14 mouse cellular contexts compared by ENCODE assay signal in genomic region chr12:117479014-117479413, GRCm38 (mm10). TPM values are rescaled to one million over a fixed set of nuclear protein-coding genes. Genes with fewer than 3 reads are reported as not detected.
DNase-seq lines count a peak whose midpoint lies in the region; ATAC-seq lines count a peak whose summit lies in the region.
"Had no signal": no experiment of that assay in that cellular context is flagged by ENCODE, and none has a peak within 500 bp of the region (broad histone marks: within the 10 kb centered on the region; RNA-seq: fewer than 3 reads in every experiment).

No protein-coding gene starts in this region.

- DNase-seq in kidney, adult 11 months = no peak
- peak; percentile 30 for DNase-seq in 416B (ENCODE audit: low read depth)
- no peak for DNase-seq in frontal cortex, postnatal 10 days (ENCODE audit: low spot score in 2 of 2)
- DNase-seq in adrenal gland, postnatal 10 days = no peak

- H3K27me3 ChIP-seq in kidney, embryonic 15.5 days = no peaks in the 10 kb centered on the region
- H3K27me3 ChIP-seq: embryonic facial prominence, embryonic 12.5 days; hindbrain, embryonic 12.5 days; limb, embryonic 13.5 days had no signal

- H3K4me1 ChIP-seq in kidney, embryonic 15.5 days = peaks cover 9% of the 10 kb centered on the region
- H3K4me1 ChIP-seq: embryonic facial prominence, embryonic 12.5 days; limb, embryonic 13.5 days had no signal

- H3K27ac ChIP-seq in kidney, embryonic 15.5 days = peak overlapping the region; percentile 51; the same call in 1 of the 2 replicates
- H3K27ac ChIP-seq: embryonic facial prominence, embryonic 12.5 days; hindbrain, embryonic 12.5 days; left cerebral cortex, adult 2 months; limb, embryonic 13.5 days; midbrain, embryonic 12.5 days had no signal

- H3K9me3 ChIP-seq in kidney, embryonic 15.5 days (replicated peaks) = no peaks in the 10 kb centered on the region
- H3K9me3 ChIP-seq: embryonic facial prominence, embryonic 12.5 days; hindbrain, embryonic 12.5 days; limb, embryonic 13.5 days; midbrain, embryonic 12.5 days had no signal

- no peak overlapping the region for H3K4me3 ChIP-seq in kidney, embryonic 15.5 days (replicated peaks)
- H3K4me3 ChIP-seq: embryonic facial prominence, embryonic 12.5 days; hindbrain, embryonic 12.5 days; left cerebral cortex, adult 2 months; limb, embryonic 13.5 days; midbrain, embryonic 12.5 days had no signal

- no peak overlapping the region for H3K9ac ChIP-seq in kidney, embryonic 15.5 days
- H3K9ac ChIP-seq: embryonic facial prominence, embryonic 12.5 days; hindbrain, embryonic 12.5 days; limb, embryonic 13.5 days; midbrain, embryonic 12.5 days had no signal

- WGBS in kidney, embryonic 15.5 days = 55% methylated on average over 3 of the region's 3 CpGs

- ATAC-seq in kidney, embryonic 15.5 days (replicated peaks; ENCODE audit: low FRiP score) = no peak
- ATAC-seq in common myeloid progenitor, adult 5-6 weeks (replicated peaks; ENCODE audit: low read depth, poor library complexity, severe bottlenecking) = peak; percentile 92
- ATAC-seq in megakaryocyte, adult 5-6 weeks (ENCODE audit: poor library complexity, severe bottlenecking) = peak; percentile 91
- ATAC-seq: CD4-positive, CD25-positive, alpha-beta regulatory T cell, adult 4 months; intestine, postnatal 0 days had no signal

- no peaks in the 10 kb centered on the region for H3K36me3 ChIP-seq in kidney, embryonic 15.5 days
- H3K36me3 ChIP-seq: embryonic facial prominence, embryonic 12.5 days; hindbrain, embryonic 12.5 days; limb, embryonic 13.5 days; midbrain, embryonic 12.5 days had no signal

- H3K4me2 ChIP-seq in kidney, embryonic 15.5 days = no peak overlapping the region
- H3K4me2 ChIP-seq: embryonic facial prominence, embryonic 12.5 days; hindbrain, embryonic 12.5 days; limb, embryonic 13.5 days; midbrain, embryonic 12.5 days had no signal

RNA-seq across cellular contexts. Expression of gene Rapgef5, which starts 37.3 kb away (rescaled TPM):
- 14.2 and 15.1 TPM in 2 replicates for polyA plus RNA-seq in kidney, embryonic 15.5 days (2015; fragmentation: Nextera tagmentation; extraction: Ambion mirVana)
- total RNA-seq in common myeloid progenitor, adult 5-6 weeks (2017) = 3.3 and 4.8 TPM in 2 replicates
- 0.27 and 0.45 TPM in 2 replicates for total RNA-seq in megakaryocyte, adult 5-6 weeks (2015)
- 0.44 and 0.85 TPM in 2 replicates for total RNA-seq in megakaryocyte, adult 5-6 weeks (2017)
- 10 to 100 TPM; 38.4 to 39.5 TPM for total RNA-seq in adrenal gland, postnatal 10 days (2021)
